Mouse (Mus musculus) central nervous system, embryonic 14 days (tissue): ENCODE data around the gene Gm5286. TPM values are rescaled to one million over a fixed set of nuclear protein-coding genes. Genes with fewer than 3 reads are reported as not detected.

Experiments used
- polyA plus RNA-seq: library from polyadenylated mRNA; depleted of rRNA; stranded (reverse); fragments of >200 nt; gene quantifications from 2 replicates; pipeline ENCODE4 v1.2.3, GENCODE M21; 2012; rRNA removed

Gm5286 gene
- polyA plus RNA-seq = not detected in 2 replicates

DNA sequence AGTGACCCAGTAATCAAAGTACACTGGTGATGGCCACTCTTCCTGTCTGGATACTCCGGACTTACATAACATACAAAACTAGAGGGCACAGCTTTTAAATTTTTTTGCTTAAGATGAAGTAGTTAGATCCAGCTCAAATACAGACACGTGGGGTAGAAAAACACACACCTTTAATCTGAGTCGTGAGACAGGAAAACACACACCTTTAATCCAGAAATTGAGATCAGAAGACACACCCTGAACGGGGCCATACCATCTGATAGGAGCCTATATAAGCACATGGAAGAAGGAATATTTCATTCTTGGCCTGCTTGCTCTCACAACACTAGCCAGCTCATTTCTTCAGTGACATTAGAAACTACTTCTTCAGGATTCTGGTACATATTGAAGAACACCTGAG is at the start of gene Gm5286:
TSS of gene Gm5286 (plus strand) at position 301 of the 400 bp plus-strand sequence.

DNA sequence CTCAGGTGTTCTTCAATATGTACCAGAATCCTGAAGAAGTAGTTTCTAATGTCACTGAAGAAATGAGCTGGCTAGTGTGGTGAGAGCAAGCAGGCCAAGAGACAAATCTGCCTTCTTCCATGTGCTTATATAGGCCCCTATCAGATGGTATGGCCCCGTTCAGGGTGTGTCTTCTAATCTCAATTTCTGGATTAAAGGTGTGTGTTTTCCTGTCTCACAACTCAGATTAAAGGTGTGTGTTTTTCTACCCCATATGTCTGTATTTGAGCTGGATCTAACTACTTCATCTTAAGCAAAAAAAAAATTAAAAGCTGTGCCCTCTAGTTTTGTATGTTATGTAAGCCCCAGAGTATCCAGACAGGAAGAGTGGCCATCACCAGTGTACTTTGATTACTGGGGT is 18.4 kb upstream of the Gm5286 start, which contains the start of gene Gm10696:
TSS of gene Gm10696 (minus strand) at position 101 of the 400 bp plus-strand sequence.

Other genes with a start within 250 kb of the Gm5286 start
- not detected in 2 replicates for gene Tdpoz5, start 235.4 kb upstream of the Gm5286 start, polyA plus RNA-seq
- not detected in 2 replicates for gene Gm9125, start 141.8 kb upstream of the Gm5286 start, polyA plus RNA-seq
- not detected in 2 replicates for gene Gm10697, start 124.1 kb upstream of the Gm5286 start, polyA plus RNA-seq
- gene Gm10696, start 18.5 kb upstream of the Gm5286 start, polyA plus RNA-seq = not detected in 2 replicates
- not detected in 2 replicates for gene Gm4778, start 67.3 kb downstream of the Gm5286 start, polyA plus RNA-seq
- 16.1 and 18.3 TPM in 2 replicates for gene Them4, start 113.4 kb downstream of the Gm5286 start, polyA plus RNA-seq
- 0.37 and 0.95 TPM in 2 replicates for gene Them5, start 145.4 kb downstream of the Gm5286 start, polyA plus RNA-seq
- 0.50 and 1.4 TPM in 2 replicates for gene C2cd4d, start 165.7 kb downstream of the Gm5286 start, polyA plus RNA-seq
- 1.5 TPM in 2 replicates for gene Rorc, start 176.1 kb downstream of the Gm5286 start, polyA plus RNA-seq
- gene Lingo4, start 201.8 kb downstream of the Gm5286 start, polyA plus RNA-seq = 0.48 and 0.53 TPM in 2 replicates
- 18.3 and 22.8 TPM in 2 replicates for gene Tdrkh, start 216.6 kb downstream of the Gm5286 start, polyA plus RNA-seq
- 51.2 and 52.9 TPM in 2 replicates for gene Mrpl9, start 246.6 kb downstream of the Gm5286 start, polyA plus RNA-seq
- gene Oaz3, start 247.2 kb downstream of the Gm5286 start, polyA plus RNA-seq = 0.44 and 0.51 TPM in 2 replicates